Mouse (Mus musculus): ENCODE results near the gene Tmem88b.

DNA sequence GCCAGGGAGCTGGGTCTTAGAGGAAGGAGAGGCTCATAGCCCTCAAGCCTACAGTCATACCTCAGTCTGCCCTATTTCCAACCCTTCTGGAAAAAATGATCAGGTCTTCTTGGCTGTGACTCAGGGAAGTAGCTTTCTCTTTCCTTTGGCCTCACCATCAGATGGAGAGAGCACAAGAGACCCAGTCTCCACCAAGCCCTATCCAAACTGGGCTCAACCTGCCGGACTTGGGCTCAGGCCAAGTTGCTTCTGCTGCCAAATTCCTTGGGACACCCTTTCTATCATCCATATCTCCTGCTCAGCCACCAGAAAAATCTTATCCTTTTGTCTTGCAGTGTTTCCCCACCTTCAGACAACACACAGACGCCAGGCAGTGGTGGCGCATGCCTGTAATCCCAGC is 9.8 kb downstream of the Tmem88b start:
- TF ChIP-seq CTCF (conservative IDR thresholded peaks at IDR 0.05; ENCODE audit: low read length) (no peak), POU5F1 (IDR thresholded peaks at IDR 0.05; ENCODE audit: borderline replicate concordance, low read length) (no peak), NANOG (IDR thresholded peaks at IDR 0.05; ENCODE audit: borderline replicate concordance, low read length) (no peak)

Measured in E14TG2a.4 (cell line).